Mouse (Mus musculus): ENCODE data around the gene Olfr1180.

DNA sequence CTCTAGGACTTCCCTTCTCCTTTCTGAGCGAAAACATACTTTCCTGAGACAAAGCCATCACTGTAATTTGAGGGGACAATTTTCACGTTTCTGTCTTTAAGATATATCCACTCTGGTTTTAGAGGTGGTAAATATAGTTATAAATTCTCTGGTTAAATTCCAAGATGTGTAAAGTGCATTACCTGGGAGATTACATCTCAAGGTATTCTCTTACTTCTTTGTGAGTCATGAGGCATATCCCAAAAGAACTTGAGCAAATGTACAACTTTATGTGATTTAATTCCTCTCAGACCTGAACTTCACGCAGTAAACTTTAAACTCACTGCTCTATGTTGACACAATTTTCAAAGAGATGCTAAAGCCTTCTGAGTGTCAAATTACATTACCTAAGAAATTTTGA, 12.6 kb downstream of the Olfr1180 start, which contains the start of gene Olfr1179:
- TF ChIP-seq CTCF (IDR thresholded peaks at IDR 0.05; ENCODE audit: control insufficient read depth, insufficient read depth, low read length): no peak
- no peak for TF ChIP-seq POLR2A (IDR thresholded peaks at IDR 0.05; ENCODE audit: borderline replicate concordance, control insufficient read depth, low read depth, low read length)

All from bone marrow, adult 2 months (tissue).